Mouse (Mus musculus): Measurements from ENCODE around the gene Anapc13. TPM values are rescaled to one million over a fixed set of nuclear protein-coding genes. Genes with fewer than 3 reads are reported as not detected.

Gene Anapc13
- 100 to 1,000 TPM; 291 to 319 TPM for total RNA-seq (2021)
- long read RNA-seq, experiment 1, transcript Anapc13-204 (3 exons, 589 nt) = major isoform, 218 of 238 reads
- long read RNA-seq, experiment 1, partial matches to known transcripts = 14 of 238 reads
- long read RNA-seq, experiment 1, other reads (novel, unspliced or antisense) = 2 of 238 reads
- long read RNA-seq, experiment 2, transcript Anapc13-204 (3 exons, 589 nt) = major isoform, 162 of 176 reads
- long read RNA-seq, experiment 2, partial matches to known transcripts = 10 of 176 reads
- long read RNA-seq, experiment 2, other reads (novel, unspliced or antisense) = 0 of 176 reads

DNA sequence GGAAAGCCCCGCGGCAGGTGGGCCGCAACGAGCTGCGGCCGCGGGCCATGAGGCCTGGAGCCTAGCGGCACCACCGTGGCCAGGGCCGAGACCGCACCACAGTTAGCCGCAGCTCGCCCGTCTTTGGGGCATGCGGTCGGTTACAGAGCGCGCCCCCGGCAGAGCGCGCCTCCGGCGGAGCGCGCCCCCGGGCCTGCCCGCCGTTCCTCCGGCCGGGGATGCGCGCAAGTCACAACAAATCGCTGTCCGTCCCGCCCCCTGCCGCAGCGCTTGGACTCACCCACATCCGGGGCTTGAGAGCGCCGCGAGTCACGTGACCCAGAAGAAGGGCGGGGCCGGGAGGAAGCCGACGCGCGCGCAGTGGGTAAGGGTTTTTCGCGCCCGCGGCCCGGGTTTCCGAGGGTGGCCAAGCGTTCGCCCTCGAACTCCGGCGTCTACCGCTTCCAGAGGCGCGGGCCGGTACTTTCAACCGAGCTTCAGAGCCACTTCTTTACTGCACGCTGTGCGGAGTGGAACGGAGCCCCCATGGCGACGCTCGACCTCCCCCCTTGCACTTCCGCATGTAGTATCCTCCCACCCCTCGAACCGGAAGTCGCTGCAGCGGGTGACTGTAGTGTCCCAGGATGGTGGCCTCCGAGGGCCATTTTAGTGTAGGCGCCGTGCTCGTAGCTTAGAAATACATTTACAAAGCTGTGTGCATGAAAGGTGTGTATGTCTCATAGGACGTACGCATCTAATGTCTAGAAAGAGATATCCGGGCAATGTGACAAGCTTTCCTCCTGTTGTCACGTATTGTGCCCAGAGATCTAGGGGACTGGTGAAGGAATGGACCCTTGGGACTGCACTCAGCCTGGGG is at the start of gene Anapc13, which contains the start of gene Cep63:
TSS of gene Anapc13 (plus strand) at position 314 of the 856 bp plus-strand sequence.
TSS of gene Cep63 (minus strand) at position 552 of the 856 bp plus-strand sequence.
- peak; percentile 99 for DNase-seq

DNA sequence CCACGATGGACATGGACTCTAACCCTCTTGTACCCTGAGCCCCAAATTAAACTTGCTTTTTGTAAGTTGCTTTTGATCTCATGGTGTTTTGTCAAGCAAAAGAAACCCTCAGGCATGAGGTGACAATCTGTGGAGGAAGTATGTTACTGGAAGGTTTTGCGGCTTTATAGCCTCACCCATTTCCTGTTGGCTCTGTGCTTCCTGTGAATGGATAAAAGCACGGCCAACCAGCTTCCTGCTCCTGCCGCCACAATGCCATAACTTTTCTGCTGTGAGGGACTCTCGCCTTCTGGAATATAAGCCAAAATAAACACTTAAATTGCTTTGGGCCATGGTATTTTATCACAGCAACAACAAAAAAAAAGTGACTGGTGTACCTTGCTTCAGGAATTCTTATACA is 48.6 kb upstream of the Anapc13 start:
- no peak for DNase-seq

DNA sequence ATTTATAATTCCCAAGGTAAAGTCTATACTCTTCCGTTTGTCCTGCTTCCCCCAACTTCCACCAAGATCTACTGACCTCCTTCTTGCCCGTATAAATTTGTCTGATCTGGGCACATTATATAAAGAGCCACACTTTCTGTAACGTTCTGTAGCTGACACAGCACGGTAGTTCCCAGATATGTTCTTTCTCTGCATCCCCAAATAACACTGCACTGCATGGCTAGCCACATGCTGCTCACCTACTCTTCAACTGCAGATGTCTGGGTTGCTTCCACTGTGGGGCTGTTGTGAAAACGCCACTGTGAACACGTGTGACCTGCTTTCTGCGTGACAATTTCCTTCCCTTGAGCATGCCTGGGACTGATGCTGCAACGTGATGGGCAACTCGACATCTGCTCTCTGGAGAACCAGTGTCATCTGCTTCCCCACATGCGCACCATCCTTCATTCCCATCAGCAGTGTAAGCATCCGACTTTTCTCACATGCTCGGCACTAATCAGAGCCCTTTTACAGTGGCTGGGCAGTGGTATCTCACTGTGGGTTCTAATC is 44.1 kb upstream of the Anapc13 start:
- DNase-seq = no peak

DNA sequence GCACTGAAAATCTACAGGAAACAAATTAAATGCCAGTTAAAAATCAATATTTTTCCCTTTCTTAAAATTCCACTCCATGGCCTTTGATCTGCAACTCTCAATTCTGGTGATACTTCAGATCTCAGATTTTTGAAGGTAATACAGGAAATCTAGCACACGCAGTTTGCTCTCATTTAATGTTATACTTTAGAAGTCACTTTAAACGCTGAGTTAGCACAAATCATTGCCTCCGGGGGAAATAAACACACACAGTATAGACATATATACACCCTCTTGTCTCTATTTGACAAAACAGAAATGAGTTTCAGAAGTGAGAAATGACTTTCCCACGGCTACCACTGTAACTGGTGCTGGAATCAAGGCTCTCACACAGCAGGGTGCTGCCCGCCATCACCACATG is 38.7 kb upstream of the Anapc13 start:
- no peak for DNase-seq

DNA sequence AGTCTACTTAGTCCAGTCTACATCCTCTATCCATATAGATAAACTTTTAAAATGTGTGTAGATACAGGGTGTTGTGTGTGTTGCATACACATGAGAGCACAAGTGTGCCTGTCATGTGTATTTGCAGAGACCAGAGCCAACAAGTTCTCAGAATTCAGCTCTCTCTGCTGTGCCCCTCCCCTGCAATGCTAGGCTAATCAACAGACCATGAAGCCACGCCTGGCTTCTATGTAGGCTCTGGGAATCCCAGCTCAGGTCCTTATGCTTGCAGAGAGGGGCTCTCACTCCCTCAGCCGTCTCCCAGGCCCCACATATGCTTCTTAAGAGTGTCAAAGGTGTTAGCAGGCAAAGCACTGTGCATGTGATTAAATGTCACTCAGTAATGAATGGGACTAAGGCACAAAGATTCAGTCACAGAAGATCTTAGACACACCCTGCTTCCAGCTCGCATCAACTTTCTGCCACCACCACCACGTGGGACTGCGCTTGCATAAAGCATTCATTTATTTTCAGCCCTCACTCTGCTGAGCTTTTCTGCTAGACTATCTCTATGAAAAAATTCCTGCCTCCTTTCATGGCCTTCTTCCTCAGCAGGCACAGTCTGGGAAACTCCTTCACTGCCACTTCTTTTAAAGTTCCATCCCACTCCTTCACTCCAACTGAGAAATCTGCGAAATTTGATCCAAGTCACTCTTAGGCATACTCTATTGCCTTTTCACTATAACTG is 31.3 kb upstream of the Anapc13 start:
- DNase-seq = no peak

DNA sequence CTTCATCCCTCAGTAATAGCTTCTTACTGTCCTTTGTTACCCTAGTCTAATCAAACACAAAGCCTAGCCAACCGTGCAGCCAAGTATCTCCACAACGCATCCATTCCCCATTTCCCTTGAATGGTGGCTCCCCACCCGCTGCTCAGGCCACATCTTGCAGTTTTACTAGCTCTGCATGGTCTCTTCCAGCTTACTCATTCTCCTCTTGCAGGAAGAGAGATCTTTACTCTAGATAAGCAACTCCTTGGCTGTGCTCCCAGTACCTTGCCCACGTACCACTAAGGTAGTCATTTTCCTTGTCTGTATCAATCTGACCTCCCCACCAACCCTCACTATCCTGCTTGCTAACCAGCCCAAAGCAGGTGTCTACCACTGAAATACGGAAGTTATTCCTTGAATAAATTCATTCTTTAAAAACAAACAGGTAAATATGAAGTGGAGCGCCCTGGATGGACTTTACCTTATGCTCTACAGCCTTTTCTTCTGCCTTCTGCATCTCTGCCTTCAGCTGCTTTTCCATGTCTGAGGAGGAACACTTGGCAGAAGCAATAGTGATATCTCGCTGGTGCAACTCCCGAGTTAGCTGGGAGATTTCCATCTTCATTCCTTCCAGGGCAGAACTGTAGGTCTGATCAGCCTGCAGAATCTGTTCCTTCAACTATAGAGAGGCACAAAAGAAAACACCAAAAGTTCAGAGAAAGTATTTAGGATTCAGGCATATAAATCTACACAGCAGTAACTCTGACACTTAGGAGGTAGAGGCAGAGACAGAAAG is 30.2 kb upstream of the Anapc13 start:
- no peak for DNase-seq

DNA sequence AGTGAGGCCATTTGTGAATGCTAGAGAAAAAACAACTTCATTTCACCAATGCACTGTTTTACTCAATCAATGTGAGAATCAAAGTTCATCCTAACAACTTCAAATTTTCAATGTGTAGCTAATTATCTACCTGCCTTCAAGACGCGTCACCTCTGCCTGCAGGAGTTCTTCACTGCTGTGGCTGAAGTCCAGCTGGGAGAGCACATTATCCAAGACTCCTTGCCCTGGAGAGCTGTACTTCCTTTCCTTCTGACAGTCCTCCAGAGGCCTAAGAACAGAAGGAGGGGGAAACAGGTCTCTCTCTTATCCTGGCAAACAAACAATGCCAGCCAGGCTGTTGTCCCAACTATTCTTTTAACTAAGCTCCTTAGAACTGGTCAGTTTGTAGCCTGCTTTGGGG is 24.9 kb upstream of the Anapc13 start:
- DNase-seq = no peak

DNA sequence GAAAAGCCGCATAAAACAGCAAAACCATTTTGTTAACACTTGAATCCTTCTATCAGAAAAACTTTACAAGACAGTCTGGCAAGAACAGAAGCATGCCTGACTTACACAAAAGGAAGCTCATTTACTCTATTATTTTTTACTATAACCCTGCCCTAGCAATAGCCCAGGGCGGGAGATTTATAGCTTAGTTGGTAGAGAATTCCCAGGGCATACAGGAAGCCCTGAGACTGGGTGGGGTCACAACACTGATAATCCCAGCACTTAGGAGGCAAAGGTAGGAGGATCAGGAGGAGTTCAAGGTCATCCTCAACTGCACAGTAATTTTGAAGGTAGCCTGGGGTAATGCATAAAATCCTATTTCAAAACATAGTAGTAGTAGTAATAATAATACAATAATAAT is 24.4 kb upstream of the Anapc13 start:
- DNase-seq = no peak

DNA sequence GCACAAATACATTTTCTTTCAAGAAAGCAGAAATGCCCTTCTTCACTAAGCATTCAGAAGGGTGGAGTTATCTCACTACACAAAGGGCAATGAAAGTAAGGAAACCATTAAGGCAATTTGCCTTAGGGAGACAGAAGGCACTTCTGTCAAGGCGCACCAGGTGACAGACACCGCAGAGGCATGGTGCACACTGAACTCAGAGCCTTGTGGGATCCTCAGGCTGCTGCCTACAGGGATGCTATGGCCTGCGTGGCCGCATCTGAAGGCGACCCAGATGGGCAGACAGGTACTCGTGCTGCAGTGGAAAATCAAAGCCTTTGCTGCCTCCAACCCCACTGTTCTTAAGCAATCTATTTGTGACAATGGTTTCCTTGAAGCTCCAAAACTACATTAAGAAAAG is 20.9 kb upstream of the Anapc13 start:
- no peak for DNase-seq

DNA sequence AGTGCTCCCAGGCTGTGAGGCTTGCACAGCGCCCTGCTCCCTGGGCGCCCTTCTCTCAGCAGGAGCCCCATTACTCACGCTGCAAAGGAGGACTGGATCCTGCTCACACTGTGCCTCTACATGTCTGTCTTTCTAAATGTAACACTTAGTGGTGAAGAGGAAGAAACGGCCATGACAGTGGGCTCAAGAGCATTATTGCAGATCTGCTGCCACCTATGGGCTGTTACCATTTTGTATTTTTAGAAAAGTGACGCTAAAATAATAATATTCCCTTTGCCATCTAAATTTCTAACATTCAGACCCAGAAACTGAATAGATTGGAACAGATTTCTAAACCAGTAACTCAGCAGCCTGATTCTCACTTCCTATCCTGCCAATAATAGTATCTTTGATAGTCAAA is 18.6 kb upstream of the Anapc13 start:
- DNase-seq = no peak

DNA sequence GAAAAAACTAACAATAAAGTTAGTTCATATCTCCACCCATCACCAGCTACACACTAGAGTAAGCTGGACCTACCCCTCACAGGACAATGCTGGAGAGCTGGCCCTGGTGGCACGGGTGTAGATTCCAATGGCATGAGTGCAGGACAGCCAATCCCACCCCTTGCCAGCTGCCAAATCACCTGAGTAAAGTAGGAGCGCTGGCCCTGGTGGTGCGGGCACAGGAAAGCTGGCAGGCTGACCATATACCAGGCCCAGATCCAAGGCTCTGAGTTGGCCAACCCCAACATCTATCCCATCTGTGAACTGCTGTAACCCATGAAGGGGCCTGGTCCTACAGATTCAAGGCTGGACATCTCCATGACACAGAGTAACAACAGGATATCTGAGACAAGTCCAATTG is 16.9 kb upstream of the Anapc13 start:
- DNase-seq = no peak

DNA sequence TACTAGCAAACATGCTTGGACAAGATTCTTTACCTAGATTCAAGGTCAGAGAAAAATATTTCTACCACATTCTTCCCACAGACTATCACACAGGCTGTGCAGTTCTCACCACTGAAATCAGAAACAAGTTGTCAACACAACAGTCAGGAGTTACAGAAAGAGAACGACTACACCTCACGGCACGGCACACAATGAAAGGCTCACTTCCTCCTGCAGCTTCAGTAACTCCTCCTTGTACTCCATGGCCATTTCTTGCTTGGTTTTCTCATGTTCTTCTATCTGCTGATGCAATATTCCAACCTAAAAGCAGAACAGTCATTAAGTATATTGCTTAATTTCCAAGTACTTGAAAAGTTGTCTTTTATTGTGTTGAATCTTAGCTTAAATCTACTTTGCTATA is 11.0 kb upstream of the Anapc13 start:
- DNase-seq = no peak

DNA sequence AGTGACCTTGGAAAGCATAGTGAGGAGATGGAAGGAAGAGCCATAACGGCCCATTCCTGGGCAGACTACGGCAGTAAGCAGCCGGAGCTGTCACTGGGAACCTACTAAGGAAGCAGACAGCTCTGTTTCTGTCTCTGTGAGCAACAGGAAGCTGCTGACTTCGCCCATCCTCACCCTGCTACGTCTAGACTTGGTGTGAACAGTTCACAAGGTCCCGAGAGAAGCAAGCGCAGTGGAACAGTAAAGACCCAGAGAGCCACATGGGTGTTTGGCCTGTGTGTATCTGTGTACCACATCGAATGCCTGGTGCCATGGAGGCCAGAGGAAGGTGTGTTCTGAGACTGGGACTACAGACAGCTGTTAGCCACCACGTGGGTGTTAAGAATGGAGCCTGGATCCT is 9.8 kb upstream of the Anapc13 start:
- no peak for DNase-seq

DNA sequence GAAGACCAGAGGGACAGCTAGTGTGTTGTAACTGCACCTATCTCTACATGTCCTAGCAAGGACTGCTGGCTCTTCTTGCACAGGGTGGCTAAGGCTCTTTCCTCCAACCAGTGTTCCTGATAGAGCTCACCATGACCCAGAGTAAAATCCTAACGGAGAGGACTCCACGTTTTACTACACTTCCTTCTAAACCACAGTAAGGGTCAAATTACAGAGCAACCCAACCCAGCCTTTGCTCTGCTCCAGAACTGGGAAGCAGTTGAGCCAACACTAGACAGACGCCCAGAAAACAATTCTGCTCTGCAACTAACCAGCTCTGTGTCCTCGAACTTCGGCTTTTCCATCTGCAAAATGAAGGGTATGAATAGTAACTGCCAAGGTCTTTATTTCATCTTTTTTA is 4.7 kb upstream of the Anapc13 start:
- DNase-seq = no peak

DNA sequence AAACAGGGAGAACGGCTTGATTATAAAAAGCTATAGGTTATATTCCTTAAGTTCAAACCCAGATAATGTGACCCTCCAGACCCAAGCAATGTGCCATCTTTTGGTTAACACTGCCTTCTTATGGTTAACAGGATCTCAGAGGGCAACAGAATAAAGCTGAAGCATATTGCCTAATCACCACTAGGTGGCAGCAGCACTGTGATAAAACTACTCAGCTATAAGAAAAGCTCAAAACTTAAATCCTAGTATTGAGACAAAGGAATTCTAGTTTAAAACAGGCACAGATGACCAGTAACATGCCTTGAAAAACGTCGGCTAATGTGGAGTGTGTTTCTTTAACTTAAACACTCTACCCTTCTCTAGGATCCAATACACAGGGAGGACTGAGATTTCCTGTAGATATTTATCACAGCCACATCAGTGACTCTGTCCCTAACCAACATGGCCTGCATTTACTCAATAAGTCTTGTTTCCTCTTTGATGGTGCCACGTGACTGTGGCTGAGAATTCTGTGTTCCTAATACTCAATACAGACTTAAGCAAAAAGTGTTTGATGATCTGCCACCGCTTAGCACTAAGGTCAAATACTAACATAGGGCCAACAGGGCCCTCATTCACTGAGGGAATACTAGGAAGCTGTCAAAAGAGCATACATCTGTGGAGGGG is 3.8 kb upstream of the Anapc13 start:
- peak; percentile 56 for DNase-seq

DNA sequence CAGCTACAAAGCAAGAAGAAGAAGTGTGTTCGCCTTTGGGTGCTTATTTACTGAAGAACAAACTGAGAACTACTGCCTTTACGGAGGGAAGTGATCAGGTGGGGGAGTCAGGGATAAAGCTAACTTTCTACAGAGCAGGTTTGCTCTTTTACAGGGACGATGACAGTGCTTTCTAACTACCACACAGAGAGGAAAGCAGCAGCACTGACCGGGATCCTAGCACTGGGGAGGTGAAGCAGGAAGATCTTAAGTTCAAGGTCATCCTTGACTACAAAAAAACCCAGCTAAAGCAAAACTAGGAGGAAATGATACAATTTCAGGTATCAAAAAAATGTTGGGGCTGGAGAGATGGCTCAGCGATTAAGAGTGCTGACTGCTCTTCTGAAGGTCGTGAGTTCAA is 3.2 kb upstream of the Anapc13 start:
- DNase-seq = no peak

DNA sequence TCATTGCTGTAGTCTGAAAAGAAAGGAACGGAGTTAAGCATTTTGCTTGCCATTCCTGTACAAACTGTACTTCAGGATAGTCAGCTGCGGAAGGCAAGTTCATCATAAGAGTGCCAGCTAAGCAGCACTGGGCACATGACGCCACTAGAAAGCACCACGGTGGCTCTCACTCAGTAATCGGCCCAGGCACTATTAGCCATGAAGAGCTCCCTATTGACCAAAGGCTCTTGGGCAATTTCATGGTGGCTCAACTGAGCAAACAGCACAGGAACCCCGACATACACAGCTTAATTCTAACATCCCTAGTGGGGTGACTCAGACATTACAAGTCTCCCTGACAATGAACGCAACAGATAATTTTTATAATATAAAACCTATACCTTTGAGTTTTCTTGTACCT is 2.5 kb upstream of the Anapc13 start:
- DNase-seq = no peak

DNA sequence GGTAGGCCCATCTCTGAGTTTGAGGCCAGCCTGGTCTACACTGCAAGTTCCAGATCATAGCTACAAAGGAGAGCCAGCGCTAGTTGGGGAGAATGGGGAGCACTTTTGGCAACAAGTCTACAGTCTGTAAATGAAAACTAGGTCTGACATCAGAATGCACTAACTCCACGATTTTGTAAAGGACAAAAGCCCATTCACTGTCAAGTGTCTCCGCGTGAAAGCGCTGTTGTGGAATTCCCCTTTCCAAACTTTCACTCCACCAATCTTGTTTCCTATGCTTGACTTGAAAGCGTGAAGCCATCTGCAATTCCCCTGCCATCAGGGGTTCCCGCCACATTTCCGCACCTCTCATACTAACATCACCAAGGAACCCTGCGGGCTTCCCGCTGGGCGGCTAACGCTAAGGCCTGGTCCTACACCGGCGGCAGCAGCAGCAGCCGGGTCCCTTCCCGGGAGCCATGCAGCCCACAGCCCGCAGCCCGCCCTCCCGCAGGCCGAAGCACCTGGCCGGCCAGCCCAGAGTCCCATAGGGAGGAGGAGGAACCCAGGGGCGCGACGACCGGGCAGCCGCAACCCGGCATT is 604 bp upstream of the Anapc13 start:
- peak; percentile 14 for DNase-seq

DNA sequence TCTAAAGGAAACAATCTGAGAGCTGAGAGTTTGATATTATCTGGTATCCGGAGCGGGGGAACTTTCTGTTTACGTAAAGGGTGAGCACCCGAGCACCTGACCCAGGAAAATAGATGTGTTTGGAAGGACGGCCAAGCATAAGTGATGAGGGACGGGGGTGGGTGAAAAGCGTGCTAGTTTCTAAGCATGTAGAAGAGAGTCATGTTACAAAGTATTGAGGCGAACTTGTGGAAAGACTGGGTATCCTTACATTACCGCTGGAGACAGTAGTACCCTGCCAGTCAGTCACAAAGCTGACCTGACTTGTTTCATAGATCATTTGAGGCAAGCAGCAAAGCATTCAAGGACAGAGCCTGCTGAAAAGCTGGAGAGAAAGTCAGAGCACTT is 736 bp downstream of the Anapc13 start:
- peak; percentile 21 for DNase-seq

DNA sequence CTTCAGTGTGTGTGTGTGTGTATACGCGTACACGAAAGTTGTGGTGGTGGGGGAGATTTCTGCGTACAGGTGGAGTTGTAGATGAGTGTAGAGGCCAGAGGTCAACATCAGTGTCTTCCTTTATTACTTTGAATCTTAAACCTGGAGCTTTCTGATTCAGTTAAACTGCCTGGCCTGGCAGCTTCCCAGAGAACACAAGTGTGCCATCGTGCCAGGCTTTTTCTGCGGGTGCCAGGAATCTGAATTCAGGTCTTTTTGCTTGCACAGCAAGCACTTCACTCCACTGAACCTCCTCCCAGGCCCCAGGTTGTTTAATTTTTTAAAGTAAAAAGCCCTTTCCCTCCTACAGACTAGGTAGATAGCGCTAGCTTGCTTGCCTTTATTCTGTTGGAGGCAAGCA is 1.3 kb downstream of the Anapc13 start:
- peak; percentile 27 for DNase-seq

DNA sequence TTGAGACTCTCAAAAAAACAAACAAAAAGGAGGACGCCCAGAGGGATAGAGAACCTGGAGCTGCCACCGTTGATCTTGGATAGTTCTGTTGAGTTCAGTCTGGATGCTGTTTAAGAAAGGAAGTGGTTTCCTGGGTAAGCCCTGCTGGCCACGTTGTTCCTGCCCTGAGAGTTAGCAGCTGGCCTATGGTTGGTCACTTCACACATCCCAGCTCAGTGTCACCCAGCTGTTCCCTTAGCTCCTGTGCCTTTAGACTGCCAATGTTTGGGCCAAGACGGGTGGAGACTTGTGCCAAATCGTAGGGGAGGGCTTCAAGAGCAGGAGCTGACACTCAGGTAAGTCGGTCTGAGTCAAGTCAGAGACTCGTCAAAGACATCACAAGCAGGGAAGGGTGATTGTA is 3.0 kb downstream of the Anapc13 start:
- DNase-seq = no peak

Data from adrenal gland, postnatal 10 days (tissue).